Mouse (Mus musculus): ENCODE results near the gene Palm. TPM values are rescaled to one million over a fixed set of nuclear protein-coding genes. Genes with fewer than 3 reads are reported as not detected.

Palm gene
- polyA plus RNA-seq, 1 experiment: 1.2 TPM

DNA sequence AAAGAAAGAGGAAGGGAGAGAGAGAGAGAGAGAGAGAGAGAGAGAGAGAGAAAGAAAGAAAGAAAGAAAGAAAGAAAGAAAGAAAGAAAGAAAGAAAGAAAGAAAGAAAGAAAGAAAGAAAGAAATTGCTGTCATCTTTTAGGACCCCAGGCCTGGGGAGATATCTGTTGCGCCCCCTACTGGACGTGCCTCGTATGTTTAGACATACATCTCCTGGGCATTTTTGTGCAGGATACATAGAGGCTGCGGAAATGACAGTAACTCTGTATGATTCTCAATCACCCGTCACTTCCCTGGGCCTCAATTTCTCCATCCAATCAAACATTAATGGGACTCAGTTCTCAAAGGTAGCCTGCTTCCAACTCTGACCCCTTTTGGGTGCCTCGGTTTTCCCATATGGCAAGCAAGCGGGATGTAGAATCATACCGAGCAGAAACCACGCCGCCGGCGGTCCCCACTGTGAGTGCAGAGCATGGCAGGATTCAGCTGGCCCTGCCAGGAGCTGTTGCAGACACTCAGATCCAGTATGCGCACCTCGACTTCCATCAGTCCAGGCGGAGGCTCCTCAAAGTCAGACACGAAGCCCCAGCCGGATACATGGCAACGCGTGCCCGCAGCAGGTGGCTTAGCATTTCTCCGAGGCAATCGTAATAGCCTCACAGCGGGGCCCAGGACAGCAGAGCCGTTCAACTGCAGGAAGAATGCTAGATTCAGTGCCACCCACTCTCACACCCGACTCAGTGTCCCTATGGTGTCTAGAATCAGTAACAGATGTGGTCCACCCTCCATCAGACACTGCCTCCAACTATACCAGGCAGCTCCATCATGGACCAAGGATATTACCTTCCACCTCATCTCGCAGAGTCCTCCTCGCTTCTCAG, 9.2 kb upstream of the Palm start:
- no peak for TF ChIP-seq GATA1 (IDR thresholded peaks at IDR 0.05; ENCODE audit: low read length)

DNA sequence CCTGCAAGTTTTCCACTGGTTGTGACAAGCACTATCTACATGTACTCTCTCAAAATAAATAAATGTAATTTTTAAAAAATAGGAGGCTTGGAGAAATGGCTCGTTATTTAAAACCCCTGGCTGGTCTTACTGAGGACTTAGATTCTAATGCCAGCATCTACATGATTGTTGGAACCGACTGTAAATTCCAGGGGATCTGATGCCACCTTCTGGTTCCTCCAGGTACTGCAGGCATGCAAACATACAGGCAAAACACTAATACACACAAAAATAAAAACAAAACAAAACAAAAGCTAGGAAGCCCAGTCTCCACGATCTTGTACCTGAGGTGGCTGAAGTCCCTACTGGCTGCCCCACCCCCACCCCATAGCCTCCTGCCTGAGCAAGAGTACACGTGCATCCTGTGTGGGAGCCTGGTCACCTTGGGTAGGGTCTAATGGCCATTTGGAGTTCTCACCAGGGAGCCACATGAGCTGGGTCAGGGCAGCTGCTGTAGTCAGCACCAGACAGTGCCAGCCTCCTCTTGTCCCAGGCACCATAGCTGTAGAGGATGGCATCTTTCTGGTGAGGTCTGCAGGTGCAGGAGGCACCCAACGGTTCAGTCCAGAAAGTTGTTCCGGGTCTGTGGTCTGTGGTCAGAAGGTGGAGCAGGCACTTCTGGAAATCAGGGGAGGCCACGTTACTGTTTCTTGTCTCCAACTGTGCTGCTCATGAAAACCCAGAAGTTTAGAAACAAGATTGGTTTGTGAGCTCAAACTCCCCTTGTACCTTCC, 4.8 kb upstream of the Palm start:
- TF ChIP-seq GATA1 (IDR thresholded peaks at IDR 0.05; ENCODE audit: low read length): no peak

DNA sequence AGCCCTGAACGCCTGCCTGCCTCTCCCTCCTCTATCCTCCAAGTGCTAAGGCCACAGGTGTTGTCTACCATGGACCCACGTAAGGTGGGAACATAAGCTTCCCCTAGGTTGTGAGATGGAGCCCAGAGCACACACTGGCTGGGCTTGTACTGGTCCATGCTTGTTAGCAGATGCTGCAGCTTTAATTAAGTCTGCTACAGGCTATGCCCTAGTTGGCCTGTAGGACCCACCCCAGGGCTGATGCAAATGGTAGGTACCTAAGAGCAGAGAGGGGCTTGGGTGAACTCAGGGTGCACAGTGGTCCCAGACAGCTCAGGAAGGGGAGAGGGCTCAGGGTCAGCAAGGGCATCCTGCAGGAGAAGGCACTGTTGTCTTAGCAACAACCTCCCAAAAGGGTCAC, 3.8 kb upstream of the Palm start:
- TF ChIP-seq GATA1 (IDR thresholded peaks at IDR 0.05; ENCODE audit: low read length): no peak

DNA sequence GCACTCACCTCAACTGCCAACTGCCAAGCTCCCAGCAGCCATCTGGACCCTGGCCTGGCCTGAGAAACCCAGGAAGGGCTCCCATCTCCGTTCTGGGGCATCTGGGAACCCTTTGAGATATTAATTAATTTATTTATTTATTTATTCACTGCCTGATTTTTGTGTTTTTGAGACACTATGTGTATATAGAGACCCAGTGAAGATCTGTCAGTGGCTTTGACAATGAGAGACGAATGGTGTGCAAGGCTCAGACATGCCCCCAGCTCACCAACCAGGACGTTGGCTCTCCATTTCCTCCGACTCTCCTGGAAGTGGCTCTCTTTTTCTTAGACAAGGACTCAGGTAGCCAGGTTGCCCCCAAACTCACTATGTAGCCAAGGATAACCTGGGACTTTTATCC, 2.5 kb upstream of the Palm start, which contains the start of gene Prss57:
Prss57 (minus strand) TSS at position 101 of the 400 bp plus-strand sequence.
- TF ChIP-seq GATA1 (IDR thresholded peaks at IDR 0.05; ENCODE audit: low read length): no peak

DNA sequence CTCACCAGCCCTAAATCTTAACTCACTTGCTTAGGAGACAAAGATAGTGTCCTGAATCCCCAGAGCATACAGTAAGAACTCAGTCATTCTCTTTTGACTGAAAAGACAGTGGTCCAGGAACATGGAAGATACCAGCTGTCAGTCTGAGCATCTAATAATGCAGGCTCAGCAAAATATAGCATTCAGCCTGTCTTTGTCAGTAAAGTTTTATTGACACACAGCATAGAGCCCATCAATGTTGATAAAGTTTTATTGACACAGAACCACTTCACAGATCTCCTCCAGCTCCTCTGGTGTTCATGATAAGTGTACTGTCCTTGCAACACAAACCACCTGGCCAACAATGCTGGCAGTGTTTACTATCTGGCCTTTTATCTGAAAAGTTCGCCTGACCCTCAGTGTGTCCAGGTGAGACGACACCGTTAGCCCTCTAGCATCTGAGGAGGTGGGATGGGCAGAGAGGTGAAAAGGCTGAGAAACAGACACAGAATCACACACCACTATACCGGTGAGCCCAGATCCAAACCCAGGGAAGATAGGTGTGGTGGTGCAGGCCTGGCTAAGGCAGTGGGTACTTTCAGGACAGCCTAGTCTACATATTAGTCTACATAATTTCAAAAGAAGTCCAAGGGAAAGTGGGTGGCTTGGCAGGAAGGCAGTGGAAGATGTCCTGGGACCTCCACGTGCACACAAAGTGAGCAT, 882 bp upstream of the Palm start:
- TF ChIP-seq GATA1 (IDR thresholded peaks at IDR 0.05; ENCODE audit: low read length): no peak

DNA sequence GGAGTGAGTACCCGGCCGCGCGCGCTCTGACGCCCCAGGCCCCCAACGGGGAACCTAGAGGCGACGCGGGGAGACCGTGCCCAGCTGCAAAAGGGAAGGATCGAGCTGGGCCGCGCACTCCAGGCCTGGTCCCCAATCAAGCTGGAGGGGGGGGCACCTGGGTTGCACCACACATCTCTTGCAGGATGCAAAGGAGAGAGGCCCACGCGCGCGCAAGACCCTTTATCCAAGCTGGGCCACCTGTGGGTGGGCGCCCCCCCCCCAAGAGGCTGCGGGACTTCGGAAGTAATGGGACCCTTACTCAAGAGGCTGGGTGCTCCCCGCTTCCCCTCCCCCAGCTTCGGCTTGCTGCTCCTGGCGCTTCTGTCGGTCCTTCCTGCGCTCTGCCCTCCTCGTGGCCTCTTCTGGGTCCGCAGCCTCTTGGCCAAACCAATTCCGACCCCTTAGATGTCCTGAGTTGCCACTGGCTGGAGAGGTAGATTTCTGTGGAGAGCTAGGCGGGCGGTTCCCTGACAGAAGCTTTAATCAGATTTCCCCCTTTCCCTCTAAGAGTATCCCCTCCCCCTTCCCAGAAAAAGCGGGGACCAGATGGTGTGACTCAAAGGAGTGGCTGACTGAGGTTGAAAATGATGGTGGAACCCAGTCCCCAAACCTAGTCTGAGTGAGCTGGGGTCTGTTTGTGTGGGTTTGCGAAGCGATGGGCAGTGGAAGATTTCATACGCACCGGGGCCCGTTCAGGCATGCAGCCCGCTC, 542 bp downstream of the Palm start:
- TF ChIP-seq GATA1 (IDR thresholded peaks at IDR 0.05; ENCODE audit: low read length): no peak

DNA sequence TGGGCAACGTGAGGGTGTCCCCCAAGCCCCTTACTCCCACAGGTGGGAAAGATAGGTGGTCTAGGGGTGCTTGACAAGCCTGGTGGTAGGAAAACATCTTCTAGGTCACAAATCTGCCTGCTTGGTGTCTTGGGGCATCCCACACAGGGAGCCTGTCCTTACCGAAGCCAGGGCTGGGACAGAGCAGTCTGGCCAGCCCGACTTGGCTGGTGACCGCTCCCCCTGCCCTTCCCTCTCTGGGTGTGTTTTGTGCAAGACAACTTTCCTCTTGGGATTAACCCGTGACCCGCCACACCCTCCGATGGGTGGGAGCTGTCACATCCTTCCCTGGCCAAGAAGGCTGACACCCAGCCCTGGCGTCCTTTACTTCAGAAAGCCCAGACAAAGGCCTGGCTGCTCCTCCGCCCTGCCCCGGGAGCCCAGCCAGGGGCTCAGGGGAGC, 1.1 kb downstream of the Palm start:
- no peak for TF ChIP-seq GATA1 (IDR thresholded peaks at IDR 0.05; ENCODE audit: low read length)

DNA sequence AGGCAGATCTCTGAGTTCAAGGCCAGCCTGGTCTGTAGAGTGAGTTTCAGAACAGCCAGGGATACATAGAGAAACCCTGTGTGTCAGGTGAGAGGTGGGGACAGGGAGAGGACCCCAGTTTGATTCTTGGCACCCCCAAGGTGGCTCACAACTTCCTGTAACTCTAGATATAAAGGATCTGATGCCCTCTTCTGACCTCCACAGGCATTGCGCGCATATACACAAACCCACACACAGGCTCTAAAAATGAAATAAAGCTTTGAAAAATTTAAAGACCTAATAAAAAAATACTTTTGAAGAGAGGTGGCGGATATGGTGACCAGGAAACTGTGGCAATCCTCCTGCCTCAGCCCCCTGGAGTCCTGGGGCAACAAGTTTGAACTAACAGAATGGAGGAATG, 2.5 kb downstream of the Palm start:
- TF ChIP-seq GATA1 (IDR thresholded peaks at IDR 0.05; ENCODE audit: low read length): no peak

DNA sequence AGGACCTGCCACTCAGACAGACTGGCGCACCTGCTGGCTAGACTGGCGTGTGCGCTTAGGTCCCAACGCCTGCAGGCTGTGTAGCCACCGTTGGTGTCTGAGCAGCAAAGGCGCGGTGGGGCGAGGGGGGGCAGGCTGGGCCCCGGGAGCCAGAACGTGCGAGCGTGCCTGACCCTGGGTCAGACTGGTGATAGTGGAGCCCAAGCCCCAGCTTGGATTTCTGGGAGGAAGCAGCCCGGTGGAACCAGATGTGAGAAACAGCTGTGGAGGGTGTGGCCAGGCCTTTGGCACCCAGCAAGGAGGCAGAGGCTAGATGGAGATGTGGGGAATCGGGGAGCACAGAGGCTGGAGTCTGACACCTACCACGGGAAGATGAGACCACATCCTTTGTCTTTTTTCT, 4.0 kb downstream of the Palm start:
- TF ChIP-seq GATA1 (IDR thresholded peaks at IDR 0.05; ENCODE audit: low read length): no peak

DNA sequence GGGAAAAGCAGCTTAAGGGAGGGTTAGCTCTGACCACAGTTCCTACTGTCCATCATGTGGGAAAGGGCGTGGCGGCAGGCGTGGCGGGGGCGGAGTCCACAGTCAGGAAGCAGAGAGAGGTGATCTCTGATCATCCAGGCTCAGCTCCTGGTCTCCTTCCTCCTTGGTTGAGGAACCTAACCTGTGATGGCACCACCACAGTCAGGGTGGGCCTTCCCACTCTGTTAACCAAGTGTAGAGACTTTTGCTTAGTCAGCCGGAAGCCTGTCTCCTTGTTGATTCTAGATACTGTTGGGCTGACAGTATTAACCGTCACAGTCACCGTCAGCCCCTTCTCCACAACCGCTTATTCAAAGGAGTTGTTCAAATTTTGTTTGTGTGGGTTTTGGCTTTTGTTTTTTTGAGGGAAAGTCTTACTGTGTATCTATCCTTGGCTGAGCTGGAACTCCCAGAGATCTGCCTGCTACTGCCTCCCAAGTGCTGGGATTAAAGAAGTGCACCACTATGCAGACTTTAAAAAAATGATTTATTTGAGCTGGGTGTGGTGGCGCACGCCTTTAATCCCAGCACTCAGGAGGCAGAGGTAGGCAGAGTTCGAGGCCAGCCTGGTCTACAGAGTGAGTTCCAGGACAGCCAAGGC, 5.0 kb downstream of the Palm start:
- no peak for TF ChIP-seq GATA1 (IDR thresholded peaks at IDR 0.05; ENCODE audit: low read length)

DNA sequence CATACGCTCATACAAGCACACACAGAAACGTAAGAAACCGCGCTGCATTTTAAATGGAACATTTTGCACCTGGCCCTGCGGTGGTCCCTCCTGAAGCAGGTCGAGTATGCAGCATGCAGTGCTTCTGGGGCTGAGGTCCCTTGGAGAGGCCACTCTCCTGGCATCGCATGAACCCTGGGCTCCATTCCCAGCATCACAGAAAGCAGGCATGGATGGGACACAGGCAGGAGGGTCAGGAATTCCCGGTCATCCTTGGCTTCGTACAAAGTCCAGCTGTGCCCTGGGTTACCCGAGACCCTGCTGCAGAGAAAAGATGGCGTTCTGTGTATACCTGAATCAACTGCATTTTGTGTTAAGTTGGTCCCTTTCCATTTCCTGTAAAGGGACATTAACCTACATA, 7.1 kb downstream of the Palm start:
- TF ChIP-seq GATA1 (IDR thresholded peaks at IDR 0.05; ENCODE audit: low read length): no peak

DNA sequence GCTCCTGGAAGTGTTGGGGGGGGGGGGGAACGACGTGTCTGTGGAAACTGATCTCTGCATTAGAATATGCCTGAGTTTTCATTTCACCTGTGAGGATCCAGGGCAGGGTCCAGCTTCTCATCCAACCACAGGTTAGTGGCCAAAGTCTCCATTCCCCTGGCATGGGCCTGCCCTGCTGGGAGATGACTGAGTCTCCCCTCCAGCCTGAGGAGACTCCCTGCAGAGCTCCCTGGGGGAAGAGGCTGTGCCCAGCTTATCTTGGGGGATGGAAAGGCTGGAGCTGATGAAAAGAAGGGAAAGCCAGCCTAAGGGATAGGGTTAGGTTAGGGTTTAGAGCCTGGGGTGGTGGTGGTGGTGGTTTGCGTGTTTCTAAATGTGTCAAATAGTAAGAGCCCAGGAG, 8.5 kb downstream of the Palm start:
- TF ChIP-seq GATA1 (IDR thresholded peaks at IDR 0.05; ENCODE audit: low read length): no peak

DNA sequence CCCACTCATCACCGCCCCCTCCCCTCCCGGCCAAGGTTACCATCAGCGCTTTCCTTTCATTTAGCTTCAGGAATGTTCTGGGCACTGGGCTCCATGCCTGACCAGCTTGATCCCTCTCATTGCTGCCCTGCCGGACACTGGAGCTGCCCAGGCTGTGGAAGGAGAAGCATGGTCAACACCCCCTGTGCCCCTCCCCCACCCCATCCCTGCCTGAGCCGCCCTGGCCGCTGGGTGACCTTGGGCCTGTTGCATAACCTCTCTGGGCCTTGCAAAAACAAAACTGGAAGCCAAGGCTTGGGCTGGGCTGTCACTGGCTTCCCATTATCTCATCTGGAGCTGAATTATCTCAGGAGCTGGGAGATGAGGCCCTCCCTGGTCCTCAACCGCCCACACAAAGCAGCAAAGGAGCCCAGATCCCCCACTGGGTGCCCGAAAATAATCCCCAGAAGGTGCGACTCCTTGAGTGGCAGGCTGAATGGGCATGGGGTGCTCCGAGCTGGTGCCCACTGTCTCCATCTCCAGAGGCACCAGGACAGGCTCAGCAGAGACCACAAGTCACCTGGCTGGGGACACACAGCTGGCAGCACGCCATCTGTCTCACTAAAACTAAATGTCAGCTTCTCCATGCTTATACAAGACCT, 9.1 kb downstream of the Palm start:
- no peak for TF ChIP-seq GATA1 (IDR thresholded peaks at IDR 0.05; ENCODE audit: low read length)

DNA sequence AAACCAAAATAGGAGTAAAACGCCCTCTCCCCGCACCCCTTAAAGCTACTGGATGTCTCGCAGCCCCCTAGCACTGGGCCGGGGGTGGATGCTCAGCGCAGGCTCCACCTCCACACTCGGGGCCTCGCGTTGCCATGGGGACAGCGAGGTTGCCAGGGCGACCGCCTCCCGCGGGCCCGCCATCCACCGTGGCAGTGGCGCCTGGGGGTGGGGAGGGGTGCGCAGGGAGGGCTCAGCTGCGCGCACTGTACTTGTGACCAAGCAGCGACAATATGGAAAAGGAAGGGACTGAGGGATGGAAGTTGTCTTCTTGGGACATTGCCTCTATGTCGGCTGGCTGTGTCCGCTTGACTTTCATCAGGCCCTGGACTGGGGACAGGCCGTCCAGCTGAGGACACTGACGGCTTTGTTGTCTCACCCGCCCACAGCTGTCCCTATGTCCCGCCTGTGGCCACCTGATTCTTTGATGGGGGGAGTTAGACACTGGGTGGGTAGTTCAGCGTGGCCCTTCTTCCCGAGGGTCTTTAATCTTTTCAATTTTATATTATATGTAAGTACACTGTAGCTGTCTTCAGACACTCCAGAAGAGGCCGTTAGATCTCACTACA, 10.4 kb downstream of the Palm start:
- no peak for TF ChIP-seq GATA1 (IDR thresholded peaks at IDR 0.05; ENCODE audit: low read length)
